Mouse (Mus musculus): ENCODE results near the gene Mrpl58. TPM values are rescaled to one million over a fixed set of nuclear protein-coding genes. Genes with fewer than 3 reads are reported as not detected.

Mrpl58 gene
- 195 and 203 TPM in 2 replicates for polyA plus RNA-seq (2015; fragmentation: Nextera tagmentation; extraction: Ambion mirVana)

- Histone ChIP-seq H3K4me3 (ENCODE audit: low read length) (peak within 1 kb of the TSS; percentile 81), H3K9ac (replicated peaks; ENCODE audit: low read length) (peak within 1 kb of the TSS; percentile 93), H3K27me3 (ENCODE audit: insufficient read depth, low read length) (no peaks in the 10 kb centered on the region), H3K9me3 (ENCODE audit: low read length) (no peaks in the 10 kb centered on the region), H3K27ac (ENCODE audit: low read length) (peak within 1 kb of the TSS; percentile 82), H3K36me3 (ENCODE audit: insufficient read depth, low read length) (peaks cover 16% of the 10 kb centered on the region; the same call in 1 of the 2 replicates), H3K4me2 (replicated peaks; ENCODE audit: low read depth, low read length) (peak within 1 kb of the TSS; percentile 66), H3K4me1 (ENCODE audit: insufficient read depth, low read length) (peaks cover 8% of the 10 kb centered on the region)
- 4% methylated on average over 50 of the region's 50 CpGs for WGBS
- peak; percentile 90 for ATAC-seq (ENCODE audit: low FRiP score, low TSS enrichment)
Observed at GRCm38 (mm10) chr11:115403338-115404124, at the start of gene Mrpl58. Mrpl58 (plus strand) TSS chr11:115403752.

- peak; percentile 27; the same call in 1 of the 2 replicates for ATAC-seq (ENCODE audit: low FRiP score, low TSS enrichment)
- no peak overlapping the region for H3K4me3 ChIP-seq (ENCODE audit: low read length)
- H3K27me3 ChIP-seq (ENCODE audit: insufficient read depth, low read length): peaks cover 7% of the 10 kb centered on the region
- H3K4me2 ChIP-seq (replicated peaks; ENCODE audit: low read depth, low read length): no peak overlapping the region
- H3K4me1 ChIP-seq (ENCODE audit: insufficient read depth, low read length): peaks cover 11% of the 10 kb centered on the region
- H3K27ac ChIP-seq (ENCODE audit: low read length): no peak overlapping the region
- no peak overlapping the region for H3K9ac ChIP-seq (replicated peaks; ENCODE audit: low read length)
- no peaks in the 10 kb centered on the region for H3K9me3 ChIP-seq (ENCODE audit: low read length)
- 8% methylated on average over 8 of the region's 8 CpGs for WGBS
- H3K36me3 ChIP-seq (ENCODE audit: insufficient read depth, low read length): no peaks in the 10 kb centered on the region
Observed at GRCm38 (mm10) chr11:115354183-115354582, 49.4 kb upstream of the Mrpl58 start.

- Histone ChIP-seq H3K9ac (replicated peaks; ENCODE audit: low read length) (0 out of 2 replicates have a peak overlapping the region, but pooled peaks have one; percentile 23), H3K27me3 (ENCODE audit: insufficient read depth, low read length) (peaks cover 7% of the 10 kb centered on the region), H3K4me1 (ENCODE audit: insufficient read depth, low read length) (peaks cover 10% of the 10 kb centered on the region), H3K27ac (ENCODE audit: low read length) (no peak overlapping the region), H3K9me3 (ENCODE audit: low read length) (no peaks in the 10 kb centered on the region), H3K4me3 (ENCODE audit: low read length) (no peak overlapping the region), H3K36me3 (ENCODE audit: insufficient read depth, low read length) (no peaks in the 10 kb centered on the region), H3K4me2 (replicated peaks; ENCODE audit: low read depth, low read length) (no peak overlapping the region)
- peak; percentile 37; the same call in 1 of the 2 replicates for ATAC-seq (ENCODE audit: low FRiP score, low TSS enrichment)
- 17% methylated on average over 5 of the region's 5 CpGs for WGBS
Observed at GRCm38 (mm10) chr11:115358468-115358867, 45.1 kb upstream of the Mrpl58 start.

GRCm38 (mm10) chr11:115359293-115359692 lies 44.3 kb upstream of the Mrpl58 start:
- 66% methylated on average over 3 of the region's 3 CpGs for WGBS
- ATAC-seq (ENCODE audit: low FRiP score, low TSS enrichment): no peak
- H3K4me2 ChIP-seq (replicated peaks; ENCODE audit: low read depth, low read length): no peak overlapping the region

GRCm38 (mm10) chr11:115359726-115360125 lies 43.8 kb upstream of the Mrpl58 start:
- H3K4me3 ChIP-seq (ENCODE audit: low read length): no peak overlapping the region
- peaks cover 7% of the 10 kb centered on the region for H3K27me3 ChIP-seq (ENCODE audit: insufficient read depth, low read length)
- H3K9me3 ChIP-seq (ENCODE audit: low read length): no peaks in the 10 kb centered on the region
- H3K9ac ChIP-seq (replicated peaks; ENCODE audit: low read length): no peak overlapping the region
- no peak for ATAC-seq (ENCODE audit: low FRiP score, low TSS enrichment)
- peaks cover 10% of the 10 kb centered on the region for H3K4me1 ChIP-seq (ENCODE audit: insufficient read depth, low read length)
- WGBS: 76% methylated on average over 6 of the region's 6 CpGs
- no peak overlapping the region for H3K27ac ChIP-seq (ENCODE audit: low read length)
- H3K36me3 ChIP-seq (ENCODE audit: insufficient read depth, low read length): no peaks in the 10 kb centered on the region
- no peak overlapping the region for H3K4me2 ChIP-seq (replicated peaks; ENCODE audit: low read depth, low read length)

More at GRCm38 (mm10) chr11:115359293-115359692, 44.3 kb upstream of the Mrpl58 start:
- Histone ChIP-seq H3K27ac (ENCODE audit: low read length) (no peak overlapping the region), H3K27me3 (ENCODE audit: insufficient read depth, low read length) (peaks cover 7% of the 10 kb centered on the region), H3K9ac (replicated peaks; ENCODE audit: low read length) (no peak overlapping the region), H3K9me3 (ENCODE audit: low read length) (no peaks in the 10 kb centered on the region), H3K4me1 (ENCODE audit: insufficient read depth, low read length) (peaks cover 10% of the 10 kb centered on the region), H3K4me3 (ENCODE audit: low read length) (no peak overlapping the region), H3K36me3 (ENCODE audit: insufficient read depth, low read length) (no peaks in the 10 kb centered on the region)

- Histone ChIP-seq H3K27ac (ENCODE audit: low read length) (no peak overlapping the region), H3K4me3 (ENCODE audit: low read length) (no peak overlapping the region)
- 90% methylated on average over 3 of the region's 3 CpGs for WGBS
Observed at GRCm38 (mm10) chr11:115364136-115364535, 39.4 kb upstream of the Mrpl58 start.

GRCm38 (mm10) chr11:115366039-115366705 lies 37.4 kb upstream of the Mrpl58 start:
- Histone ChIP-seq H3K4me2 (replicated peaks; ENCODE audit: low read depth, low read length) (no peak overlapping the region), H3K36me3 (ENCODE audit: insufficient read depth, low read length) (no peaks in the 10 kb centered on the region), H3K4me3 (ENCODE audit: low read length) (peak overlapping the region; percentile 60; the same call in 1 of the 2 replicates), H3K27me3 (ENCODE audit: insufficient read depth, low read length) (peaks cover 45% of the 10 kb centered on the region), H3K4me1 (ENCODE audit: insufficient read depth, low read length) (peaks cover 13% of the 10 kb centered on the region), H3K9ac (replicated peaks; ENCODE audit: low read length) (no peak overlapping the region), H3K9me3 (ENCODE audit: low read length) (no peaks in the 10 kb centered on the region), H3K27ac (ENCODE audit: low read length) (no peak overlapping the region)
- 32% methylated on average over 7 of the region's 7 CpGs for WGBS
- ATAC-seq (ENCODE audit: low FRiP score, low TSS enrichment): peak; percentile 39; the same call in 1 of the 2 replicates

More at GRCm38 (mm10) chr11:115364136-115364535, 39.4 kb upstream of the Mrpl58 start:
- no peaks in the 10 kb centered on the region for H3K9me3 ChIP-seq (ENCODE audit: low read length)
- no peaks in the 10 kb centered on the region for H3K36me3 ChIP-seq (ENCODE audit: insufficient read depth, low read length)
- ATAC-seq (ENCODE audit: low FRiP score, low TSS enrichment): no peak
- H3K4me2 ChIP-seq (replicated peaks; ENCODE audit: low read depth, low read length): no peak overlapping the region
- no peak overlapping the region for H3K9ac ChIP-seq (replicated peaks; ENCODE audit: low read length)
- H3K27me3 ChIP-seq (ENCODE audit: insufficient read depth, low read length): peaks cover 24% of the 10 kb centered on the region
- peaks cover 13% of the 10 kb centered on the region for H3K4me1 ChIP-seq (ENCODE audit: insufficient read depth, low read length)

- ATAC-seq (ENCODE audit: low FRiP score, low TSS enrichment): peak; percentile 50; the same call in 1 of the 2 replicates
- Histone ChIP-seq H3K4me1 (ENCODE audit: insufficient read depth, low read length) (peaks cover 13% of the 10 kb centered on the region), H3K4me2 (replicated peaks; ENCODE audit: low read depth, low read length) (peak overlapping the region; percentile 96), H3K4me3 (ENCODE audit: low read length) (peak overlapping the region; percentile 60), H3K27me3 (ENCODE audit: insufficient read depth, low read length) (peaks cover 50% of the 10 kb centered on the region), H3K9me3 (ENCODE audit: low read length) (no peaks in the 10 kb centered on the region), H3K36me3 (ENCODE audit: insufficient read depth, low read length) (no peaks in the 10 kb centered on the region), H3K9ac (replicated peaks; ENCODE audit: low read length) (peak overlapping the region; percentile 70), H3K27ac (ENCODE audit: low read length) (no peak overlapping the region)
- WGBS: 4% methylated on average over 28 of the region's 28 CpGs
Observed at GRCm38 (mm10) chr11:115366706-115367394, 36.7 kb upstream of the Mrpl58 start.

GRCm38 (mm10) chr11:115367395-115367944 lies 36.1 kb upstream of the Mrpl58 start, which contains the start of gene Hid1:
Hid1 (minus strand) TSS chr11:115367756.
- Histone ChIP-seq H3K4me3 (ENCODE audit: low read length) (peak within 1 kb of the TSS; percentile 60), H3K27ac (ENCODE audit: low read length) (no peak within 1 kb of the TSS), H3K9ac (replicated peaks; ENCODE audit: low read length) (peak within 1 kb of the TSS; percentile 70), H3K27me3 (ENCODE audit: insufficient read depth, low read length) (peaks cover 50% of the 10 kb centered on the region), H3K4me2 (replicated peaks; ENCODE audit: low read depth, low read length) (peak within 1 kb of the TSS; percentile 96), H3K9me3 (ENCODE audit: low read length) (no peaks in the 10 kb centered on the region), H3K4me1 (ENCODE audit: insufficient read depth, low read length) (peaks cover 13% of the 10 kb centered on the region), H3K36me3 (ENCODE audit: insufficient read depth, low read length) (no peaks in the 10 kb centered on the region)
- WGBS: under 1% methylated on average over 37 of the region's 39 CpGs
- ATAC-seq (ENCODE audit: low FRiP score, low TSS enrichment): peak; percentile 72

Measured in kidney, embryonic 16.5 days (tissue).